Mouse (Mus musculus) bone marrow macrophage, adult 2 months (primary cell): Measurements from ENCODE around the gene Ppp6c. TPM values are rescaled to one million over a fixed set of nuclear protein-coding genes. Genes with fewer than 3 reads are reported as not detected.
"Not testable (repeated sequence)": the region's sequence is repeated elsewhere in the genome, so short reads cannot be mapped to it uniquely, and the experiment has no call there.

Experiments
- H3K27ac ChIP-seq: 2 replicates; pipeline ENCODE4 v1.5.1; 2012; ENCODE audit warnings: low read depth, low read length; ENCODE audit not compliant: insufficient read depth
- H3K4me1 ChIP-seq: 2 replicates; pipeline ENCODE4 v1.6.1; 2012; ENCODE audit warnings: low read length; ENCODE audit not compliant: control insufficient read depth, insufficient read depth
- H3K4me3 ChIP-seq: 2 replicates; pipeline ENCODE4 v1.5.1; 2012; ENCODE audit warnings: mild to moderate bottlenecking, low read length, moderate library complexity; ENCODE audit not compliant: insufficient read depth
- CTCF ChIP-seq: IDR thresholded peaks from 2 replicates; pipeline ENCODE4 v1.5.1; 2012; ENCODE audit warnings: low read depth, mild to moderate bottlenecking, low read length, moderate library complexity
- POLR2A ChIP-seq: IDR thresholded peaks from 2 replicates; pipeline ENCODE4 v1.6.1; 2012; ENCODE audit warnings: mild to moderate bottlenecking, low read depth, low read length, borderline replicate concordance
- polyA plus RNA-seq: library from polyadenylated mRNA; stranded (reverse); fragments of >200 nt; gene quantifications from 2 replicates; pipeline ENCODE4 v1.2.4, GENCODE M21; 2012; ENCODE audit not compliant: missing spikeins, insufficient read depth, insufficient read length

Gene Ppp6c
- 67.4 and 73.6 TPM in 2 replicates for polyA plus RNA-seq

DNA sequence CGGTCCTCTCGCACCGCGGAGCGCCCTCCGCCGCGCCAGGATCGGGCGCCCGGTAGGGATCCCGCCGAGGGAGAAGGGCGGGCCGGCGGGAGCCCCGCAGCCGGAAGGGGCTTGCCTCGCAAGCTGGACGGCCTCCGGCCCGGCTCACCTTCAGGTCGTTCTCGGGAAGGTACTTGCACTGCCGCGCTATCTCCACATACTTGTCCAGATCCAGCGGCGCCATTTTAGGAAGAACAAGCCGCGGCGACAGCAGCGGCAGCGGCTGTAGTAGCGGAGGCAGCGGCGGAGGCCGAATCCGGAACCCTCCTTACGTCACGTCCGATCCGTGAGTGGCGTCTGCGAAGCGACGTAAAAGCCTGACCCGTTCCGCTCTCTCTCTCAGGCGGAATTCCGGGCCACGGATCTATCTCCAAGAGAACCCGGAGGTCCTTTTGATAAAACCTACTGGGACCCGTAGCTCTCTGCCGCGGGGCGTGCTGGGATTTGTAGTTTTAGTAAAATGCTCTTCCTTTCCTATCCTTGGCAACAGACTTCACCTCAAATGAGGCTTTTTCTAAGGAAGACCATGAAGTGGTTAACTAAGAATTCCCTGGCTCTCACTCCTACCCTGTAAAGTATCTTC is at the start of gene Ppp6c:
Gene Ppp6c, minus strand, starts transcription at position 433 of the 622 bp plus-strand sequence.
- peak within 1 kb of the TSS; percentile 83 for H3K4me3 ChIP-seq
- peak within 1 kb of the TSS; percentile 89 for H3K27ac ChIP-seq
- H3K4me1 ChIP-seq, result peaks cover 10% of the 10 kb centered on the region
- 0 out of 2 replicates have a peak, but pooled peaks have one; percentile 55 for TF ChIP-seq POLR2A
- no peak for TF ChIP-seq CTCF

- no peaks in the 10 kb centered on the region for H3K4me1 ChIP-seq
- no peak overlapping the region for H3K4me3 ChIP-seq
- TF ChIP-seq CTCF (no peak), POLR2A (no peak)
- no peak overlapping the region for H3K27ac ChIP-seq
Observed at GRCm38 (mm10) chr2:39268357-39268756, 42.1 kb upstream of the Ppp6c start.

DNA sequence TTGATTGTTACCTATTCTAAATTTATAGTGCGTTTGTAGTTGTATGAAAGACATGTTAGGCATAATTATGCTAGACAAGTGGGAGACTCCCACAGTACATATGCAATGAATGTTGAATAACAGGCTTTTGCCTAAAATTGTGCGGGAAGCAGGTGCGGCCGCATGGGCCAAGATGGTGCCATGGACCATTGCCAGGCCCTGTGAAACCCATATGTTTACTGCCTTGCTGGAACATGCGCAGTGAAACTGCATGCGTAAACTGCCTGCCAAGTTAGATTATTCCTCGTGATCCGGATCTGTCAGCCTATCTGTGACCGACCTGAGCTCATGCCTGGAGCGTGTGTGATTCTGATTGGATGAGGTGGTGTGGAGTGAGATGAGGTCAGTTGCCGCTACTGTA is 26.0 kb upstream of the Ppp6c start:
- H3K4me3 ChIP-seq, H3K27ac ChIP-seq, H3K4me1 ChIP-seq: not testable (repeated sequence)

GRCm38 (mm10) chr2:39246862-39247261 is 20.6 kb upstream of the Ppp6c start:
- not testable (repeated sequence) for H3K4me3 ChIP-seq, H3K27ac ChIP-seq, H3K4me1 ChIP-seq

GRCm38 (mm10) chr2:39226731-39227130 is 480 bp upstream of the Ppp6c start:
- no peak overlapping the region for H3K27ac ChIP-seq
- H3K4me1 ChIP-seq, result peaks cover 10% of the 10 kb centered on the region
- TF ChIP-seq POLR2A, result no peak
- no peak for TF ChIP-seq CTCF
- peak overlapping the region; percentile 83; the same call in 1 of the 2 replicates for H3K4me3 ChIP-seq

DNA sequence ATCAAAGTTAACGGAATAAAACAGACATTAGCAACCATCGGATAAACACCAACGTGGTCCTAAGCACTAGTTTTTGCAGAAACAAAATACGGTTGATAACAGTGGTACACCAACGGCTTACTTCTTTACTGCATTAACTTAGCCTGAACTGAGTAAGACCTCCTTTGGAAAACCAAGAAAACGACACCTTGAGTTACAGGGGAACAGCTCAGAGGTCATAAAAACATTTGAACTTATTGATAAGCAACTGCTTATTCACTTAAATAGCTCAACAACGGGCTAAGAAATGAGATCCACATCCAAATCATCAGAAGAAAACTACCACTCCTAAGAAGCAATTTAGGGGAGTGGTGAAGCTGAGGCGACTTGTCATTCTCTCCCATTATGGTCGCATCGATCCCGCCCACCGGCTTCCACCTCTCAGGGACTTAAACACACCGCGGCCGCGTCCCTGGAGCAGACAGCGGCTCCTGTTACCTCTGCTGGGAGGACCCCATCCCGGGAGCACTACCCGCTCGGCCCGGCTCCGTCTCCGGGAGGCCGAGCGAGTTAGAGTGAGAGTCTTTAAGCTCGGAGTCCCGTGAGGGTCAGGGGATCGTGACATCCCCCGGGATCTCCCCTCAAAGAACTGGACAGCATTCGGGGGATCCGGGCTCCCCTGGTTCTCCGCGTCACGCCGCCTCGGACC is 776 bp downstream of the Ppp6c start:
- Histone ChIP-seq H3K27ac (peak overlapping the region; percentile 89; the same call in 1 of the 2 replicates), H3K4me3 (peak overlapping the region; percentile 83), H3K4me1 (peaks cover 10% of the 10 kb centered on the region)

DNA sequence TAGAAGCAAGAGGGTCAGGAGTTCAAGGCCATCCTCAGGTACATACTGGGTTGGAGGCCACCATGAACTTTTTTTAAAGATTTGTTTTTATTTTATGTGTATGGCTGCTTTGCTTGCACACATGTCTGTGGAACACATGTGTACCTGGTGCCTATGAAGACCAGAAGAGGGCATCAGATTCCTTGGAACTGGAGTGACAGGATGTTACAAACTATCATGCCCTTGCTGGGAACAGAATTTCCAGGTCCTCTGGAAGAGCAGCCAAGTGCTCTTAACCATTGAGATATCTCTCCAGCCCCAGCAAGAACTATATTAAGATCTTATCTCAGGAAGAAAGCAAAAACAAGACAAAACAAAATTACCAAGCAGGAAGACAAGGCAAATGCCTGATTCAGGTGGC is 1.6 kb downstream of the Ppp6c start:
- Histone ChIP-seq H3K27ac (no peak overlapping the region), H3K4me3 (peak overlapping the region; percentile 25; the same call in 1 of the 2 replicates), H3K4me1 (peaks cover 10% of the 10 kb centered on the region)
- TF ChIP-seq POLR2A (no peak), CTCF (no peak)

- TF ChIP-seq CTCF (no peak), POLR2A (no peak)
- Histone ChIP-seq H3K4me1 (peaks cover 10% of the 10 kb centered on the region), H3K27ac (no peak overlapping the region), H3K4me3 (no peak overlapping the region)
Observed at GRCm38 (mm10) chr2:39220010-39220409, 6.2 kb downstream of the Ppp6c start.

GRCm38 (mm10) chr2:39219034-39219433 is 7.2 kb downstream of the Ppp6c start:
- no peak for TF ChIP-seq POLR2A
- no peak for TF ChIP-seq CTCF
- Histone ChIP-seq H3K4me1 (peaks cover 7% of the 10 kb centered on the region), H3K4me3 (no peak overlapping the region), H3K27ac (no peak overlapping the region)

GRCm38 (mm10) chr2:39217150-39217549 is 9.1 kb downstream of the Ppp6c start:
- Histone ChIP-seq H3K4me3 (no peak overlapping the region), H3K27ac (no peak overlapping the region), H3K4me1 (0 out of 2 replicates have a peak, but pooled peaks cover 2% of the 10 kb centered on the region)
- TF ChIP-seq POLR2A (no peak), CTCF (no peak)
